Mouse (Mus musculus) liver, embryonic 11.5 days (tissue): ENCODE results near the gene Thra. TPM values are rescaled to one million over a fixed set of nuclear protein-coding genes. Genes with fewer than 3 reads are reported as not detected.

Experiments
- ATAC-seq: fragments of 200-750 bp; cut with Nextera tagmentation; replicated peaks from 2 replicates; pipeline ENCODE4 v1.8.0; 2017; ENCODE audit warnings: moderate number of reproducible peaks, mild to moderate bottlenecking, moderate TSS enrichment, moderate library complexity; ENCODE audit not compliant: low FRiP score
- DNase-seq: peaks from one replicate; pipeline ENCODE4 v3.0.0-alpha.2; 2017; ENCODE audit warnings: low spot score
- H3K27ac ChIP-seq: fragments of 300-500 bp; sonication (generic); 2 replicates; pipeline ENCODE4 v1.5.1; 2014; ENCODE audit warnings: mild to moderate bottlenecking, low read depth, low read length, control low read depth
- H3K27me3 ChIP-seq: fragments of 300-500 bp; sonication (generic); replicated peaks from 2 replicates; pipeline ENCODE4 v1.6.1; 2014; ENCODE audit warnings: low read length, mixed read lengths; ENCODE audit not compliant: control insufficient read depth, insufficient read depth
- H3K36me3 ChIP-seq: fragments of 300-500 bp; sonication (generic); 2 replicates; pipeline ENCODE4 v1.6.1; 2014; ENCODE audit warnings: mild to moderate bottlenecking, low read length, moderate library complexity, mixed read lengths; ENCODE audit not compliant: control insufficient read depth, insufficient read depth
- H3K4me1 ChIP-seq: fragments of 300-500 bp; sonication (generic); replicated peaks from 2 replicates; pipeline ENCODE4 v1.6.1; 2014; ENCODE audit warnings: low read length, mixed read lengths; ENCODE audit not compliant: control insufficient read depth, insufficient read depth
- H3K4me2 ChIP-seq: fragments of 300-500 bp; sonication (generic); 2 replicates; pipeline ENCODE4 v1.6.1; 2014; ENCODE audit warnings: mild to moderate bottlenecking, control low read depth, moderate library complexity
- H3K4me3 ChIP-seq: fragments of 300-500 bp; sonication (generic); 2 replicates; pipeline ENCODE4 v1.5.1; 2014; ENCODE audit warnings: low read depth, low read length, control low read depth
- H3K9ac ChIP-seq: fragments of 300-500 bp; sonication (generic); 2 replicates; pipeline ENCODE4 v1.6.1; 2014; ENCODE audit warnings: low read depth, low read length, control low read depth
- H3K9me3 ChIP-seq: fragments of 300-500 bp; sonication (generic); 2 replicates; pipeline ENCODE4 v1.6.1; 2016; ENCODE audit warnings: low read length, inconsistent platforms, mixed read lengths; ENCODE audit not compliant: control insufficient read depth
- WGBS: fragments of 180-500 bp; shearing (Covaris S2); extraction: QIAGEN DNeasy Blood & Tissue Kit; methylation state at CpG from one replicate; pipeline ENCODE4 v1.1.7; 2014; 5-methylcytosine and 5-hydroxymethylcytosine counted together
- polyA plus RNA-seq: library from polyadenylated mRNA; unstranded; fragments of >200 nt; fragmentation: Nextera tagmentation; extraction: Ambion mirVana; gene quantifications from 2 replicates; pipeline ENCODE4 v1.2.1, GENCODE M21; 2014

Gene Thra
- polyA plus RNA-seq, 1 experiment from 2014 or later, result 31.6 TPM

- WGBS, result 90% methylated on average over 5 of the region's 5 CpGs
- Histone ChIP-seq H3K36me3 (peaks cover 13% of the 10 kb centered on the region; the same call in 1 of the 2 replicates), H3K4me3 (no peak overlapping the region), H3K9ac (no peak overlapping the region), H3K27ac (peak overlapping the region; percentile 83), H3K9me3 (no peaks in the 10 kb centered on the region), H3K27me3 (no peaks in the 10 kb centered on the region), H3K4me2 (0 out of 2 replicates have a peak overlapping the region, but pooled peaks have one; percentile 3), H3K4me1 (peaks cover 87% of the 10 kb centered on the region)
- DNase-seq, result no peak
- ATAC-seq, result no peak
These were observed 12.8 kb downstream of the Thra start for GRCm38 (mm10) chr11:98753264-98753663.

- 45% methylated on average over 9 of the region's 9 CpGs for WGBS
- no peaks in the 10 kb centered on the region for H3K27me3 ChIP-seq
- H3K4me2 ChIP-seq, result peak overlapping the region; percentile 49
- ATAC-seq (no peak), DNase-seq (no peak)
- H3K9me3 ChIP-seq, result no peaks in the 10 kb centered on the region
- H3K4me3 ChIP-seq, result 0 out of 2 replicates have a peak overlapping the region, but pooled peaks have one; percentile 6
- peak overlapping the region; percentile 60 for H3K9ac ChIP-seq
- H3K4me1 ChIP-seq, result peaks cover 78% of the 10 kb centered on the region
- peaks cover 16% of the 10 kb centered on the region; the same call in 1 of the 2 replicates for H3K36me3 ChIP-seq
- peak overlapping the region; percentile 83 for H3K27ac ChIP-seq
These were observed 13.7 kb downstream of the Thra start for GRCm38 (mm10) chr11:98754151-98754620.

DNA sequence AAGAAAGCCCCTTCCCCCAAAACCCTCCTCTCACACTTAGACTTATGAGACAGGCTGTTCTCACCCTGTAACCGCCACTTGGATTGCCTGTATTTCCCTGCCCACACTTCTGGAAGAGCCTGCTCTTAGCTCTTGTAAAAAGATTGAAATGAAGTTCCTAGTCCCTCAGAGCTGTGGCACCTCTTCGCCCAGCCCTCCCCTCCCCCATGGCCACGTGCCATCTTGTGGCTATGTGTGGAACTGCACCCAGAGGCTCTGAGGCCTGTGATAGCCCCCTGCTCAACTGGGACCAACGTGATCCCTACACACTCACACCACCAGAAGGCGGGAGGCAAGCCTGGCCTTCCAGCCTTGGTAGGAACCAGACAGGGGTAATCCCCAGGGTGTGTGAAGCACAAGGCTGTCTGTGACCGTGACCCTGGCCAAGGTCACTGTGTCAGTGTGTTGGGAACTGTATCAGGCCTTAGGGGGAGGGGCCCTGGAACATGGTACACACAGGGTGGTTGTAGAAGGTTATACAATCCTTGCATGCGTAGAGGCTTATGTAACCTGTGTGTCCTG, 14.3 kb downstream of the Thra start:
- H3K9ac ChIP-seq, result peak overlapping the region; percentile 60
- ATAC-seq (peak; percentile 37), DNase-seq (peak; percentile 80)
- H3K9me3 ChIP-seq, result no peaks in the 10 kb centered on the region
- H3K4me3 ChIP-seq, result no peak overlapping the region
- no peaks in the 10 kb centered on the region for H3K27me3 ChIP-seq
- peak overlapping the region; percentile 83 for H3K27ac ChIP-seq
- H3K4me2 ChIP-seq, result peak overlapping the region; percentile 49
- peaks cover 73% of the 10 kb centered on the region for H3K4me1 ChIP-seq
- WGBS, result 19% methylated on average over 7 of the region's 7 CpGs
- peaks cover 16% of the 10 kb centered on the region; the same call in 1 of the 2 replicates for H3K36me3 ChIP-seq

GRCm38 (mm10) chr11:98755726-98756380, 15.4 kb downstream of the Thra start:
- peaks cover 22% of the 10 kb centered on the region for H3K36me3 ChIP-seq
- peak; percentile 50; the same call in 1 of the 2 replicates for ATAC-seq

GRCm38 (mm10) chr11:98756711-98757110, 16.3 kb downstream of the Thra start:
- H3K4me3 ChIP-seq, result no peak overlapping the region
- no peaks in the 10 kb centered on the region for H3K9me3 ChIP-seq
- ATAC-seq, result peak; percentile 65
- DNase-seq, result no peak
- no peaks in the 10 kb centered on the region for H3K27me3 ChIP-seq
- H3K9ac ChIP-seq, result no peak overlapping the region
- peaks cover 52% of the 10 kb centered on the region for H3K4me1 ChIP-seq
- no peak overlapping the region for H3K27ac ChIP-seq
- H3K36me3 ChIP-seq, result peaks cover 26% of the 10 kb centered on the region
- peak overlapping the region; percentile 48 for H3K4me2 ChIP-seq
- 60% methylated on average over 12 of the region's 12 CpGs for WGBS

More at GRCm38 (mm10) chr11:98755726-98756380, 15.4 kb downstream of the Thra start:
- no peak overlapping the region for H3K4me3 ChIP-seq
- peak overlapping the region; percentile 11 for H3K9ac ChIP-seq
- WGBS, result 68% methylated on average over 6 of the region's 6 CpGs
- H3K9me3 ChIP-seq, result no peaks in the 10 kb centered on the region
- peak overlapping the region; percentile 48 for H3K4me2 ChIP-seq
- no peak for DNase-seq
- no peaks in the 10 kb centered on the region for H3K27me3 ChIP-seq
- peak overlapping the region; percentile 83 for H3K27ac ChIP-seq
- peaks cover 61% of the 10 kb centered on the region for H3K4me1 ChIP-seq

- no peak overlapping the region for H3K4me2 ChIP-seq
- no peaks in the 10 kb centered on the region for H3K27me3 ChIP-seq
- H3K27ac ChIP-seq, result no peak overlapping the region
- peaks cover 35% of the 10 kb centered on the region for H3K4me1 ChIP-seq
- no peak for ATAC-seq
- H3K9ac ChIP-seq, result no peak overlapping the region
- no peaks in the 10 kb centered on the region for H3K9me3 ChIP-seq
- H3K4me3 ChIP-seq, result no peak overlapping the region
- 92% methylated on average over 4 of the region's 4 CpGs for WGBS
- peaks cover 36% of the 10 kb centered on the region for H3K36me3 ChIP-seq
- DNase-seq, result no peak
These were observed 21.5 kb downstream of the Thra start for GRCm38 (mm10) chr11:98761939-98762338.

DNA sequence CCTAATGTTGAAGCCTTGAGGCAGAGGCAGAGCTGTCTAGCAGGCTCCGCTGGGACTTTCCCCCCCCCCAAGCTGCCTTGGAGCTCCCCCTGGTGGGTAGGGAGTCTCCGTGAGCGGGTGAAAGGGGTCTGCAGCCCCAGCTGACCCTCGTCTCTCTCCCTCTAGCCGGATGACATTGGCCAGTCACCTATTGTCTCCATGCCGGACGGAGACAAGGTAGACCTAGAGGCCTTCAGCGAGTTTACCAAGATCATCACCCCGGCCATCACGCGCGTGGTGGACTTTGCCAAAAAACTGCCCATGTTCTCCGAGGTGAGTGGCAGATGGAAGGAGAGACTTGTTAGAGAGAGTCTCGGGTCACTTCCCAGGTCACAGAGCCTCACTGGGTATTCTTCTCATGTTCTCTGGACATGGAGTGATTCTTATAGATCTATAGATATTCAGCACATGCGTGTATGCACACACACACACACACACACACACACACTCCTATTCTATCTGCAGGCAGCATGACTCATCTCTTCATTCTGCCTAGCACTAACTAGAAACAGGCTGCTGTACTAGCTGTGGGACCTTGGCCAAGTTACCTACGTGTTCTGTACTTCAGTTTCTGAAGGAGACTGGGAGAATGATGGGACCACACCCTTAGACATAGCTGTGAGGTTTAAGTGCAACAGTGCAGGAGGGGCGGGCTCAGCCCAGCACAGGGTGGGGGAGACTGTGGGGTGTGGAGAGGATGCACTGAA, 22.5 kb downstream of the Thra start:
- H3K4me2 ChIP-seq, result no peak overlapping the region
- H3K9ac ChIP-seq, result no peak overlapping the region
- H3K4me1 ChIP-seq, result peaks cover 41% of the 10 kb centered on the region
- H3K27me3 ChIP-seq, result no peaks in the 10 kb centered on the region
- no peak overlapping the region for H3K4me3 ChIP-seq
- DNase-seq (no peak), ATAC-seq (no peak)
- H3K36me3 ChIP-seq, result peaks cover 28% of the 10 kb centered on the region
- no peaks in the 10 kb centered on the region for H3K9me3 ChIP-seq
- WGBS, result 66% methylated on average over 17 of the region's 17 CpGs
- H3K27ac ChIP-seq, result peak overlapping the region; percentile 35; the same call in 1 of the 2 replicates

DNA sequence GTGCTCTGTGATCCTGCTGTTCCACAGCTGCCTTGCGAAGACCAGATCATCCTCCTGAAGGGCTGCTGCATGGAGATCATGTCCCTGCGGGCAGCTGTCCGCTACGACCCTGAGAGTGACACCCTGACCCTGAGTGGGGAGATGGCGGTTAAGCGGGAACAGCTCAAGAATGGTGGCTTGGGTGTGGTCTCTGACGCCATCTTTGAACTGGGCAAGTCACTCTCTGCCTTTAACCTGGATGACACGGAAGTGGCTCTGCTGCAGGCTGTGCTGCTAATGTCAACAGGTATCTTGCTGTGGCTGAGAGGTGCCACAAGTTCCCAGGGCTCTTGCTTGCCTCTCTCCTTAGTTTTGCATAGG, 23.0 kb downstream of the Thra start:
- Histone ChIP-seq H3K36me3 (peaks cover 25% of the 10 kb centered on the region), H3K27me3 (no peaks in the 10 kb centered on the region), H3K27ac (peak overlapping the region; percentile 48; the same call in 1 of the 2 replicates), H3K4me2 (no peak overlapping the region), H3K9me3 (no peaks in the 10 kb centered on the region), H3K4me3 (no peak overlapping the region), H3K9ac (no peak overlapping the region), H3K4me1 (peaks cover 46% of the 10 kb centered on the region)
- ATAC-seq (no peak), DNase-seq (no peak)
- 89% methylated on average over 8 of the region's 8 CpGs for WGBS
